ENCODE assay signal across 30 mouse cellular contexts in the genomic region with DNA sequence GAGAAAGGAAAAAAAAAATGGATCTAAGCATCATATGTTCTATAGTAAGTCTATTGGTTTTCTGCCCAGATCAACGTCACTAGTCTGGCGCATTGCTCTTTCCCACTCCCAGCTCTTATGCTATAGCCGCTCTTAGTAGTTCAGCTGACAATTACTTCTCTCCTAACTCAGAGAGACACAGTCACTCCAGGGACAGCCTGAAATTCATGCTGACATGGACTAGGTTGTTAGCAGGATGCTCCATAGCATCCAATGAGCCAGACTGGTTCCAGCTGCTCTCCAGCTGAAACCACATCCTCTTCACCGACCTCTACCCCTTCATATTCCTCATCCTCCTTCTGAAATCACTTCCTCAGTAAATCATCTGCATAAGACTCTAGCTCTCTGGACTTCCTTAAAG.
DNase-seq lines count a peak whose midpoint lies in the region; ATAC-seq and TF ChIP-seq lines count a peak whose summit lies in the region.
"Had no signal": no experiment of that assay in that cellular context is flagged by ENCODE, and none has a peak within 500 bp of the region (broad histone marks: within the 10 kb centered on the region; RNA-seq: fewer than 3 reads in every experiment).

No protein-coding gene starts in this region.

- no peak overlapping the region for H3K27ac ChIP-seq in embryonic facial prominence, embryonic 14.5 days (replicated peaks; ENCODE audit: low read depth, low read length)
- no peak overlapping the region for H3K27ac ChIP-seq in embryonic facial prominence, embryonic 10.5 days (replicated peaks)
- H3K27ac ChIP-seq in kidney, adult 2 months (ENCODE audit: insufficient read depth, low read depth, low read length): no peak overlapping the region
- no peak overlapping the region for H3K27ac ChIP-seq in hindbrain, embryonic 16.5 days (ENCODE audit: low read depth, low read length)
- H3K27ac ChIP-seq: heart, embryonic 13.5 days; hindbrain, embryonic 10.5 days; hindbrain, embryonic 15.5 days; limb, embryonic 10.5 days; limb, embryonic 15.5 days; liver, embryonic 13.5 days; midbrain, embryonic 12.5 days; neural tube, embryonic 13.5 days; stomach, embryonic 15.5 days had no signal

- no peaks in the 10 kb centered on the region for H3K36me3 ChIP-seq in embryonic facial prominence, embryonic 14.5 days (ENCODE audit: control insufficient read depth, insufficient read depth, low read length)
- H3K36me3 ChIP-seq in embryonic facial prominence, embryonic 10.5 days (replicated peaks): no peaks in the 10 kb centered on the region
- no peaks in the 10 kb centered on the region for H3K36me3 ChIP-seq in kidney, adult 2 months (ENCODE audit: control insufficient read depth, insufficient read depth, low read length)
- H3K36me3 ChIP-seq in hindbrain, embryonic 16.5 days (ENCODE audit: control insufficient read depth, insufficient read depth, low read length): no peaks in the 10 kb centered on the region
- H3K36me3 ChIP-seq: G1E; heart, embryonic 13.5 days; hindbrain, embryonic 10.5 days; hindbrain, embryonic 15.5 days; limb, embryonic 10.5 days; limb, embryonic 15.5 days; liver, embryonic 13.5 days; midbrain, embryonic 12.5 days; neural tube, embryonic 13.5 days; stomach, embryonic 15.5 days had no signal

- DNase-seq in embryonic facial prominence, embryonic 14.5 days (ENCODE audit: low spot score): peak; percentile 79
- DNase-seq in embryonic facial prominence, embryonic 10.5 days (ENCODE audit: low spot score): no peak
- peak; percentile 19 for DNase-seq in kidney, adult 2 months
- DNase-seq in kidney, adult 18-20 months: no peak
- DNase-seq in kidney, postnatal 10 days: peak; percentile 68
- no peak for DNase-seq in adipocyte (ENCODE audit: low spot score)
- no peak for DNase-seq in urinary bladder, postnatal 14 days (ENCODE audit: low spot score)
- DNase-seq: adrenal gland, postnatal 14 days; cerebellum, adult 18-20 months; cerebellum, postnatal 14 days; layer of hippocampus, postnatal 36 days; liver, embryonic 13.5 days; lung, adult 18-20 months; lung, postnatal 4 days; retina, postnatal 1 day; right cerebral cortex, postnatal 25 days; thymus, postnatal 14 days had no signal

- WGBS in embryonic facial prominence, embryonic 14.5 days: 54% methylated on average over 4 of the region's 4 CpGs
- 84% methylated on average over 4 of the region's 4 CpGs for WGBS in embryonic facial prominence, embryonic 10.5 days
- WGBS in kidney, adult 2 months: 72% methylated on average over 4 of the region's 4 CpGs
- WGBS in hindbrain, embryonic 16.5 days: 83% methylated on average over 4 of the region's 4 CpGs

- no peaks in the 10 kb centered on the region for H3K4me1 ChIP-seq in embryonic facial prominence, embryonic 14.5 days (ENCODE audit: control insufficient read depth, insufficient read depth, low read length)
- no peaks in the 10 kb centered on the region for H3K4me1 ChIP-seq in embryonic facial prominence, embryonic 10.5 days
- H3K4me1 ChIP-seq in kidney, adult 2 months (ENCODE audit: control insufficient read depth, insufficient read depth, low read length): no peaks in the 10 kb centered on the region
- no peaks in the 10 kb centered on the region for H3K4me1 ChIP-seq in hindbrain, embryonic 16.5 days (ENCODE audit: control insufficient read depth, insufficient read depth, low read depth, low read length)
- H3K4me1 ChIP-seq: heart, embryonic 13.5 days; hindbrain, embryonic 10.5 days; hindbrain, embryonic 15.5 days; limb, embryonic 10.5 days; limb, embryonic 15.5 days; liver, embryonic 13.5 days; megakaryocyte, embryonic 14.5 days; midbrain, embryonic 12.5 days; neural tube, embryonic 13.5 days; stomach, embryonic 15.5 days had no signal

- H3K4me2 ChIP-seq in embryonic facial prominence, embryonic 14.5 days (ENCODE audit: low read depth, low read length): no peak overlapping the region
- no peak overlapping the region for H3K4me2 ChIP-seq in hindbrain, embryonic 16.5 days (ENCODE audit: low read length)
- H3K4me2 ChIP-seq: heart, embryonic 13.5 days; hindbrain, embryonic 15.5 days; limb, embryonic 15.5 days; liver, embryonic 13.5 days; midbrain, embryonic 12.5 days; neural tube, embryonic 13.5 days; stomach, embryonic 15.5 days had no signal

- no peak for TF ChIP-seq CTCF in kidney, adult 2 months (conservative IDR thresholded peaks at IDR 0.05; ENCODE audit: insufficient read depth, insufficient read length, low read depth, low read length)

- no peaks in the 10 kb centered on the region for H3K9me3 ChIP-seq in embryonic facial prominence, embryonic 14.5 days (ENCODE audit: control insufficient read depth, low read length)
- no peaks in the 10 kb centered on the region for H3K9me3 ChIP-seq in embryonic facial prominence, embryonic 10.5 days
- no peaks in the 10 kb centered on the region for H3K9me3 ChIP-seq in hindbrain, embryonic 16.5 days (ENCODE audit: control insufficient read depth, low read length)
- H3K9me3 ChIP-seq: G1E; heart, embryonic 13.5 days; hindbrain, embryonic 10.5 days; hindbrain, embryonic 15.5 days; limb, embryonic 10.5 days; limb, embryonic 15.5 days; liver, embryonic 13.5 days; midbrain, embryonic 12.5 days; neural tube, embryonic 13.5 days; stomach, embryonic 15.5 days had no signal

- H3K9ac ChIP-seq in embryonic facial prominence, embryonic 14.5 days (ENCODE audit: low read depth, low read length): no peak overlapping the region
- H3K9ac ChIP-seq in hindbrain, embryonic 16.5 days (ENCODE audit: low read depth, low read length): no peak overlapping the region
- H3K9ac ChIP-seq: heart, embryonic 13.5 days; hindbrain, embryonic 15.5 days; limb, embryonic 15.5 days; liver, embryonic 13.5 days; midbrain, embryonic 12.5 days; neural tube, embryonic 13.5 days; stomach, embryonic 15.5 days had no signal

- no peak for TF ChIP-seq POLR2A in kidney, adult 2 months (IDR thresholded peaks at IDR 0.05; ENCODE audit: low read depth, low read length)

- no peaks in the 10 kb centered on the region for H3K27me3 ChIP-seq in embryonic facial prominence, embryonic 14.5 days (replicated peaks; ENCODE audit: control insufficient read depth, insufficient read depth, low read length)
- H3K27me3 ChIP-seq in embryonic facial prominence, embryonic 10.5 days (replicated peaks; ENCODE audit: low read depth, poor library complexity, severe bottlenecking): no peaks in the 10 kb centered on the region
- H3K27me3 ChIP-seq in kidney, adult 2 months (replicated peaks; ENCODE audit: control insufficient read depth, insufficient read depth, low read length): no peaks in the 10 kb centered on the region
- H3K27me3 ChIP-seq in hindbrain, embryonic 16.5 days (replicated peaks; ENCODE audit: control insufficient read depth, insufficient read depth, low read length): no peaks in the 10 kb centered on the region
- H3K27me3 ChIP-seq: heart, embryonic 13.5 days; hindbrain, embryonic 15.5 days; limb, embryonic 15.5 days; liver, embryonic 13.5 days; megakaryocyte, embryonic 14.5 days; midbrain, embryonic 12.5 days; neural tube, embryonic 13.5 days; stomach, embryonic 15.5 days had no signal

- H3K4me3 ChIP-seq in embryonic facial prominence, embryonic 14.5 days (ENCODE audit: low read depth, low read length): no peak overlapping the region
- no peak overlapping the region for H3K4me3 ChIP-seq in embryonic facial prominence, embryonic 10.5 days
- H3K4me3 ChIP-seq in kidney, adult 2 months (ENCODE audit: insufficient read depth, low read depth, low read length): no peak overlapping the region
- H3K4me3 ChIP-seq in hindbrain, embryonic 16.5 days (ENCODE audit: low read length): no peak overlapping the region
- H3K4me3 ChIP-seq: heart, embryonic 13.5 days; hindbrain, embryonic 10.5 days; hindbrain, embryonic 15.5 days; limb, embryonic 10.5 days; limb, embryonic 15.5 days; liver, embryonic 13.5 days; megakaryocyte, embryonic 14.5 days; midbrain, embryonic 12.5 days; neural tube, embryonic 13.5 days; stomach, embryonic 15.5 days had no signal

- ATAC-seq in embryonic facial prominence, embryonic 14.5 days (ENCODE audit: low read depth): peak; percentile 50; the same call in 1 of the 2 replicates
- no peak for ATAC-seq in hindbrain, embryonic 16.5 days
- ATAC-seq: forebrain, embryonic 16.5 days; lung, postnatal 0 days had no signal

Comparison
In these comparisons a context has a peak if more than half of its experiments do, and no peak if none do; other contexts are left out.
1. DNase-seq: peak in embryonic facial prominence, embryonic 14.5 days (single experiment), kidney, adult 2 months (single experiment) and kidney, postnatal 10 days (single experiment); none in embryonic facial prominence, embryonic 10.5 days (single experiment), kidney, adult 18-20 months (single experiment), adipocyte (single experiment) and urinary bladder, postnatal 14 days (single experiment).